Mouse (Mus musculus): Measurements from ENCODE around the gene Cks1b.

- TF ChIP-seq CTCF (IDR thresholded peaks at IDR 0.05; ENCODE audit: control insufficient read depth, insufficient read depth, insufficient replicate concordance, low read depth, low read length) = no peak
- TF ChIP-seq POLR2A (IDR thresholded peaks at IDR 0.05; ENCODE audit: control insufficient read depth, low read depth, low read length) = no peak
Observed at GRCm38 (mm10) chr3:89367338-89367737, 50.8 kb downstream of the Cks1b start.

Measured in testis, adult 2 months (tissue).